Mouse (Mus musculus): ENCODE measurements around the gene Entpd2.

DNA sequence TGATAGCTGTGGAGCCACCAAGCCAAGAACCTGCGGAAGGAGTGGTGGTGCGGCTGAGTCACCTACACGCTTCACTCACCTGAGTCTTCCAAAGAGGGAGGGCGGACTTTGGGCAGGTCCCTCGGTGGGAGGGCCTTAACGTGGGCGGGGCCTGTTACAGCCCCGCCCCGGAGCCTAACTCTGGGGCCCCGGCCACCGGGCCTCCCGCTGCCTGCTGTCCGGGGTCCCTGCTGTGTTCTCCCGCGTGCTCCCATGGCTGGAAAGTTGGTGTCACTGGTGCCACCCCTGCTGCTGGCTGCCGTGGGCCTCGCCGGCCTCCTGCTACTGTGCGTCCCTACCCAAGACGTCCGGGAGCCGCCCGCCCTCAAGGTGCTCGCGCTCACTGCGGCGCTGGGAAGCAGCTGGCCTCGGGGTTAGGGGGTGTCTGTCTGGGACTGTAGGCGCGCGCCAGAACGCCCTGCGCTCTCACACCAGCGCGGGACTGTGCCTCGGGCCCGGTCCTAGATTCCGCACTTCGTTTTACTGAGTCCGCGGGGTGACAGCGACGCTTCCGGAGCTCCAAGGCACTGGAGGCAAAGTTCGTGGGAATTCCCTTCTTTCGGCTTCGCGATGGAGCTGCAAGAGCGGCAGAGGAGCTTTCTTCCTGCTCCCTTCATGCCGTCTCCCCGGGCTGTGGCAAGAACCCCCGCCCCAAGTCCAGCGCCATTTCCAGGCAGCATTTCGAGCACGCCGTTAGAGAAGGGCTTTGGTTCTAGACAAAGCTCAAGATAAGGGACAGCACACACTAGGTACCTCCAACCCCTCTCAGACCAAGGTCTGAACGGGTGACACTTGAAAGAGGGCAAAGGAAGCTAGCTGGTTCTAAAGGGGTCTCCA, at the start of gene Entpd2:
- TF ChIP-seq CTCF (IDR thresholded peaks at IDR 0.05; ENCODE audit: extremely low read depth, insufficient read depth, insufficient read length, insufficient replicate concordance): no peak
- no peak for TF ChIP-seq POLR2A (IDR thresholded peaks at IDR 0.05; ENCODE audit: low read depth, low read length)

Data from spleen, adult 2 months (tissue).